Mouse (Mus musculus) Muller cell, postnatal 12 days (primary cell): ENCODE results near the gene Agtr2.
"Not testable (repeated sequence)": the region's sequence is repeated elsewhere in the genome, so short reads cannot be mapped to it uniquely, and the experiment has no call there.

Experiments used
- DNase-seq: peaks from one replicate; pipeline ENCODE4 v3.0.0-alpha.2; 2015; ENCODE audit errors: inconsistent ontology term

Agtr2 gene

GRCm38 (mm10) chrX:21484414-21484813 is at the start of gene Agtr2:
Gene Agtr2 (plus strand): TSS chrX:21484544.
- DNase-seq, result no peak

GRCm38 (mm10) chrX:21452519-21452918 is 31.8 kb upstream of the Agtr2 start:
- DNase-seq, result no peak

- DNase-seq, result no peak
Measured at GRCm38 (mm10) chrX:21488111-21488510, 3.8 kb downstream of the Agtr2 start.

- no peak for DNase-seq
Measured at GRCm38 (mm10) chrX:21500242-21500641, 15.9 kb downstream of the Agtr2 start.

- not testable (repeated sequence) for DNase-seq
Measured at GRCm38 (mm10) chrX:21507333-21507732, 23.0 kb downstream of the Agtr2 start.

- no peak for DNase-seq
Measured at GRCm38 (mm10) chrX:21522590-21522989, 38.2 kb downstream of the Agtr2 start.
